In the genomic region with DNA sequence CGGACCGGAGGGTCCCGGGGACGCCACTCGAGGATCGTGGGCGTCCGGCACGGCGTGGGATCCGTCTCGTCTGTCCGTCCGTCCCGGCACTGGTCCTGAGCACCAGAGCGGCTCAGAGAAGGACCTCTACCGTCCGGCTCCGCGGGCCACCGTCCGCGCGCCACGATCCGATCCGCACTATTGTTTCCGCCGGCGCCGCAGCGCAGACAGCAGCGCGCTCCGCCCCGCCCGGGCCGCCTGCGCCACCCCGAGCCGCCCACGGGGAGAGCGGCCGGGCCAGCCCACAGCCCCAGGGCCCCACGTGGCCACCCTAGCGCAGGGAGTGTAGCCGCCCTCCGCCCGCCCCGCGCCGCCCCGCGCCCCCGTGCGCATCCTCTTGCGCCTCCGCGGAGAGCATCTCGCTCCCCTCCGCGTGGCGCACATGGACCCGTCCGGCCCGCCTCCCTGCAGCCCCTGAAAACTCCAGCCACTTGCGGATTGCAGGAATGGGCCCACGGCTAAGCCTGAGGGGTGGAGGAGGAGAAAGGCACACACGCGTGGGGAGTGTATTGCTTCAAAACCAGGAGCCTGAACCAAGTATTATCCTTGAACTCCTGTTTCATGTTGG, we compare ENCODE assay signal across 8 mouse cellular contexts. TPM values are rescaled to one million over a fixed set of nuclear protein-coding genes. Genes with fewer than 3 reads are reported as not detected.
DNase-seq lines count a peak whose midpoint lies in the region; ATAC-seq and TF ChIP-seq lines count a peak whose summit lies in the region.

A gene (minus strand): TSS at position 231 of the 607 bp plus-strand sequence.

- peak; percentile 84 for DNase-seq in 3T3-L1 (ENCODE audit: low read depth, low spot score)
- peak; percentile 92 for DNase-seq in adrenal gland, postnatal 25 days
- peak; percentile 85 for DNase-seq in heart, adult 8-10 months (ENCODE audit: low spot score)
- peak; percentile 68 for DNase-seq in kidney, adult 9 months
- DNase-seq in midbrain, postnatal 0 days (ENCODE audit: low spot score): peak; percentile 86
- peak; percentile 68 to 84 for DNase-seq in spleen, postnatal 10 days (ENCODE audit: low spot score in 2 of 2)

- ATAC-seq in embryonic facial prominence, embryonic 12.5 days (ENCODE audit: insufficient number of reproducible peaks, insufficient read depth, low FRiP score, low TSS enrichment): peak; percentile 98
- peak; percentile 97 for ATAC-seq in limb, embryonic 15.5 days (ENCODE audit: insufficient number of reproducible peaks, low FRiP score, low TSS enrichment, low read depth)
- peak; percentile 97 for ATAC-seq in midbrain, postnatal 0 days (ENCODE audit: low FRiP score)

- H3K4me2 ChIP-seq in embryonic facial prominence, embryonic 12.5 days (replicated peaks): peak within 1 kb of the TSS; percentile 56
- H3K4me2 ChIP-seq in limb, embryonic 15.5 days: peak within 1 kb of the TSS; percentile 56
- peak within 1 kb of the TSS; percentile 77 for H3K4me2 ChIP-seq in midbrain, postnatal 0 days (ENCODE audit: low read depth, low read length, poor library complexity, severe bottlenecking)

- peak within 1 kb of the TSS; percentile 67 for H3K9ac ChIP-seq in embryonic facial prominence, embryonic 12.5 days
- H3K9ac ChIP-seq in limb, embryonic 15.5 days: peak within 1 kb of the TSS; percentile 74
- peak within 1 kb of the TSS; percentile 51 for H3K9ac ChIP-seq in midbrain, postnatal 0 days (replicated peaks; ENCODE audit: low read length, poor library complexity, severe bottlenecking)

- no peaks in the 10 kb centered on the region for H3K27me3 ChIP-seq in embryonic facial prominence, embryonic 12.5 days
- no peaks in the 10 kb centered on the region for H3K27me3 ChIP-seq in limb, embryonic 15.5 days
- no peaks in the 10 kb centered on the region for H3K27me3 ChIP-seq in midbrain, postnatal 0 days (ENCODE audit: insufficient read depth, low read length)

- H3K4me1 ChIP-seq in embryonic facial prominence, embryonic 12.5 days: peaks cover 17% of the 10 kb centered on the region
- peaks cover 6% of the 10 kb centered on the region for H3K4me1 ChIP-seq in limb, embryonic 15.5 days
- peaks cover 6% of the 10 kb centered on the region; the same call in 1 of the 2 replicates for H3K4me1 ChIP-seq in midbrain, postnatal 0 days (ENCODE audit: insufficient read depth, low read length)

- peaks cover 7% of the 10 kb centered on the region; the same call in 1 of the 2 replicates for H3K36me3 ChIP-seq in embryonic facial prominence, embryonic 12.5 days
- H3K36me3 ChIP-seq in limb, embryonic 15.5 days: 0 out of 2 replicates have a peak, but pooled peaks cover 6% of the 10 kb centered on the region
- no peaks in the 10 kb centered on the region for H3K36me3 ChIP-seq in midbrain, postnatal 0 days (ENCODE audit: insufficient read depth, low read length)

- WGBS in embryonic facial prominence, embryonic 12.5 days: under 1% methylated on average over 70 of the region's 70 CpGs
- WGBS in limb, embryonic 15.5 days: under 1% methylated on average over 70 of the region's 70 CpGs
- WGBS in midbrain, postnatal 0 days: 0% methylated on average over 69 of the region's 70 CpGs

- TF ChIP-seq CTCF in midbrain, postnatal 0 days (IDR thresholded peaks at IDR 0.05): no peak; the same call in 1 of the 2 replicates

- peak within 1 kb of the TSS; percentile 95 for H3K27ac ChIP-seq in embryonic facial prominence, embryonic 12.5 days
- peak within 1 kb of the TSS; percentile 92 for H3K27ac ChIP-seq in limb, embryonic 15.5 days
- peak within 1 kb of the TSS; percentile 28 for H3K27ac ChIP-seq in midbrain, postnatal 0 days (ENCODE audit: low read depth, low read length)

- H3K9me3 ChIP-seq in embryonic facial prominence, embryonic 12.5 days: no peaks in the 10 kb centered on the region
- H3K9me3 ChIP-seq in limb, embryonic 15.5 days: no peaks in the 10 kb centered on the region
- H3K9me3 ChIP-seq in midbrain, postnatal 0 days (ENCODE audit: low read length): no peaks in the 10 kb centered on the region

- peak within 1 kb of the TSS; percentile 61 for H3K4me3 ChIP-seq in embryonic facial prominence, embryonic 12.5 days
- peak within 1 kb of the TSS; percentile 76 for H3K4me3 ChIP-seq in limb, embryonic 15.5 days
- peak within 1 kb of the TSS; percentile 75 for H3K4me3 ChIP-seq in midbrain, postnatal 0 days (ENCODE audit: low read depth, low read length)

RNA-seq across cellular contexts. Expression of the gene that starts here (rescaled TPM):
- total RNA-seq in adrenal gland, postnatal 25 days (2021): 32.2 and 38.4 TPM in 2 replicates
- polyA plus RNA-seq in embryonic facial prominence, embryonic 12.5 days (2016; fragmentation: Nextera tagmentation; extraction: Ambion mirVana): 27.0 and 28.8 TPM in 2 replicates
- 1 to 10 TPM; 3.6 to 4.8 (median 4.4) TPM for total RNA-seq in heart, adult 8-10 months (2022)
- 20.1 and 21.1 TPM in 2 replicates for polyA plus RNA-seq in limb, embryonic 15.5 days (2015; fragmentation: Nextera tagmentation; extraction: Ambion mirVana)
- total RNA-seq in midbrain, postnatal 0 days (2014; rRNA removed): 5.7 and 7.1 TPM in 2 replicates
- polyA plus RNA-seq in midbrain, postnatal 0 days (2015; fragmentation: Nextera tagmentation; extraction: Ambion mirVana): 3.4 and 5.6 TPM in 2 replicates

Comparison
In these comparisons a context has a peak if more than half of its experiments do, and no peak if none do; other contexts are left out.
1. Peak in every context shown above with its lines: DNase-seq, ATAC-seq, H3K4me3 ChIP-seq and H3K27ac ChIP-seq.
2. H3K27ac ChIP-seq: peak in every context shown above with its lines; median percentile 95 in embryonic facial prominence, embryonic 12.5 days; 92 in limb, embryonic 15.5 days; 28 in midbrain, postnatal 0 days.